Mouse (Mus musculus) lung, adult 2 months (tissue): ENCODE measurements at regions not wholly inside any gene's neighbourhood (a gene's known extent, or its start where the extent isn't known, plus 50 kb on each side); places are given as distances from the start of the nearest gene placed in this dataset.

Source experiments
- CTCF ChIP-seq: fragments of 200-500 bp; IDR thresholded peaks from 2 replicates; pipeline ENCODE4 v1.5.1; 2011; ENCODE audit warnings: mild to moderate bottlenecking, low read length, control low read depth; ENCODE audit not compliant: insufficient read depth
- POLR2A ChIP-seq: fragments of 200-500 bp; IDR thresholded peaks from 2 replicates; pipeline ENCODE4 v1.6.1; 2011; ENCODE audit warnings: low read depth, mild to moderate bottlenecking, control low read depth, low read length, borderline replicate concordance; ENCODE audit errors: extremely low read depth

- TF ChIP-seq CTCF (no peak), POLR2A (no peak)
Observed at GRCm38 (mm10) chr2:84066785-84067526, 76.6 kb downstream of the Gm13691 start.
